Mouse (Mus musculus) urinary bladder, adult 2 months (tissue): ENCODE data around the gene Pde4d. TPM values are rescaled to one million over a fixed set of nuclear protein-coding genes. Genes with fewer than 3 reads are reported as not detected.

ENCODE experiments used
- DNase-seq: peaks from one replicate; pipeline ENCODE4 v3.0.0; 2022; ENCODE audit warnings: low spot score
- polyA plus RNA-seq: library from polyadenylated mRNA; depleted of rRNA; stranded (reverse); fragments of >200 nt; gene quantifications from 2 replicates; pipeline ENCODE4 v1.2.3, GENCODE M21; 2012

Pde4d gene
- polyA plus RNA-seq, 1 experiment: 21.4 TPM

DNA sequence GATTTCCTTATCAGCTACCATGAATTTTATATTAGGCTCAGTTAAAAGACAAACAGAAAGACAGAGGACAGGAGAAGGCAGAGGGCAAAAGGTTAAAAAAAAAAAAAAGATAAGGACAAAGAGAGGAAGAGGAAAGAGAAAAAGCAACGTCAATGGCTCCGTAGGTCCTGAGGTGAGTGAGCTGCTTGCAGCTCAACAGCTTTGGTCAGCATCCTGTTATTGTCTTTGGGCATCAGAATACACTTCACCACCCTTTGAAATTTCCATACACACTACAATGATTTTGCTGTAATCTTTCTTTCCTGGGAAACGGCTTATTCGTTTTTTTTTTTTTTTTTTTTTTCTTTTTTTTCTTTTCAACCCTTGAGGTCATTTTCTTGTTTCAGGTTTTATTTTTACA, 788.9 kb downstream of the Pde4d start:
- DNase-seq: no peak

DNA sequence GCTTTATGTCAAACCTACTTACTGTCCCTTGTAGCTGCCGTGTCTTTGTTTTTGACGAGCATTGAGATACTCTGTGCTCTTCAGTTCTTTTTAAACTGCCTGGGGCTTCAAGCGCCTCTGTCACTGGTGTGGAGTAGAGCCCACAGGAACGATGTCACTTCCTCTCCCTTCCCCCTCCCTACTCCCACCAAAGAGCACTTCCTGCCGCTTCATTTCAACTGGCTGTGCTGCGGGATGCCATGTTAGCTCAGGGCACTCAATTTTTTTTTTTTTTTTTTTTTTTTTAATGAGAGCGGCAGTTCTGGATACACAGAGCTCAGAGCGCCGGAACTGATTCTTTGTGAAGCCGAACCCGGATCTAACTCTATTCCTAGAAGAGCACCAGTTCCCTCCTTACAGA, 789.5 kb downstream of the Pde4d start:
- no peak for DNase-seq

DNA sequence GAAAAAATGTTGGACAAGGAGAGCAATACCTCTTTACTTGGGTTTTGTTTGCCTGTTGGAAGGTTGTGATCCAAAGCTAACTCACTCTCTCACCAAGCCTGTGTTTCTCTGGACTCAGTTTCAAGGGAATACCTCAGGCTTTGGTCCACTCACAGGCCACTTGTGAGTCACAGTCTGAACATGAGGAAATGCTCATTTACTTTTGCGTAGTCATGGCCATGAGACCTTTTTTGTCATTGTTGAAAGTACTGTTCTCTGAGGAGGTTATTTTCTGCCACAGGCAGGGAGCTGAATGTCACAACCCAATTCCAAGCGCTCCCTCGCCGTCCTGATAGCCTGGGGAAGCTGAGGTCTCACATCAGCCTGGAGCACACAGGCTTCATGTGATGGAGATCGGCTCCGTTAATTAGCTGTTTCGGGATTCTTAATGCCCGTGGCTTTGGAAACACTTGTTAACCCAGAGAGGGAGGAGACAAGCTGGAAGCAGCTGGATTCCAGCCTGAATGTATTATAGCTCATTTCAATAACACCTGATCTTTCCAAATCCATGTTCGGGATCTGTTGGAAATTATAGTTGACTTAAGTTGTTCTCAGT, 792.8 kb downstream of the Pde4d start:
- DNase-seq: no peak

DNA sequence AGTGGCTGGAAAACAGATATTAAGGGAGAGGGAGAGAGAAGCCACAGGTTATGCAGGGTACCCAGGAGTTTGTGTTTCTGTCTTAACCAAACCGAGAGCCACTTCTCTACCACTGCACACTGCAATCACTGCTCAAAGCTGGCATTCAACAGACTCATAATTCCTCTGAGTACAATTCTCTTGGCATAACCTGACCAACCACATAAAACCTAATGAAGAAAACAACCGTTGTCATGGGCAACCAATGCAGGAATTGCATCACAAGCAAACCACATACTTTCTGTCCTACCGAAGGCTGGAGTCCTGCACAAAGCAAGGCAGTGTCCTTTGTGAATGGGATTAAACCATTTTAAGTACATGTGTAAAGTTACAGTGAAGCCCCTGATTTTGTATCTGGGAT, 793.4 kb downstream of the Pde4d start:
- no peak for DNase-seq

DNA sequence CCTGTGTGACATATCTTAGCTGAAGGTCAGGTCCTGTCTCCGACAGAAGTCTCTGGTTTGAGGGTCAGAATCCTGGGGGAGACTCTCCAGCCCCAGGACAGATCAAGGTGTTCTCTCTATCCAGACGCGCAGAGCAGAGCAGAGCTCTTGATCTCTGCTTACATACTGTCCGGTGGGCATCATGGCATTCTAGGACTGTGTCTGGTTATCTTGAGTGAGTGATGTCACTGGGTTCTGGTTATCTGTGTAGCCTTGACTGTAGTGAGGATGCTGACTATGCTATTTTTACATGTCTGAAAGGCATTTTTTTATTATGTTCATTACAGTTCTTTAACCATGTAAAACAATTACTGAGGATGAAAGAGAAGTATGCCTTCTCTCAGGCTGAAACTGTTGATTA, 797.3 kb downstream of the Pde4d start:
- no peak for DNase-seq

DNA sequence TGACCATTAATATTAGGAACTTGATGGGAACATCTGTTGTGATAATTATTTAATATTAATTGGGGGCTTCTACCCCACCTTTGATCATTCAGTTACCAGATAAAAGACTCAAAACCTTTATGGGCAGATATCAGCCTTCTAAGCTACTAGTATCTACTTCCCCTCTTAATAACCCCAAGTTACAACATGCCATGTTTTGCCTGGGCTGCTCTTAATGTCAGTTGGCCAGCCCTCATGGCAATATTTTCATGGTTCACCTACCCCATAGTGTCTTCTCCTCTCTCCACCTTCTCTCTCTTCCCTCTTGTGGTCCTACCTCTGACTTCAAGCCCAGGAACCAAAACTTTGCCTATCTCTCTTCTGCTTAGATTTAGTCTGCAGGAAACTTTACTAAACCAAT, 799.6 kb downstream of the Pde4d start:
- no peak for DNase-seq

DNA sequence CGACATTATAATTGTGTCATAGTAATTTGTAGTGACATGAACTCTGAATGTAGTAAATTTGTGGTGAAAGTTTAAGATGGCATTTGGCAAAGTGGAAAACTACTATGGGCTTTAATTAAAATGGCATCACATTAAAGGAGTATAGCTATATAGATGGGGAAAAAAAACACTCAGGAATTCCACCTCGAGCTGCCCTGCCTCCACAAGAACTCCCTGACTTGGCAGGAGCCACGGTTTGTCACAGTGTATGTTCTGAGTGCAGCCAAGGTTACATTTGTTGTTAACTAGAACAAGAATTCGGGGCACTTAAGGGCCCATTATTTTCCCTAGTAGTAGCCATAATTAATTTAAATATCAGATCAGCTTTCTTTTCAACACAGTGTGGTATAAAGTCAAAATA, 805.9 kb downstream of the Pde4d start:
- DNase-seq: no peak

DNA sequence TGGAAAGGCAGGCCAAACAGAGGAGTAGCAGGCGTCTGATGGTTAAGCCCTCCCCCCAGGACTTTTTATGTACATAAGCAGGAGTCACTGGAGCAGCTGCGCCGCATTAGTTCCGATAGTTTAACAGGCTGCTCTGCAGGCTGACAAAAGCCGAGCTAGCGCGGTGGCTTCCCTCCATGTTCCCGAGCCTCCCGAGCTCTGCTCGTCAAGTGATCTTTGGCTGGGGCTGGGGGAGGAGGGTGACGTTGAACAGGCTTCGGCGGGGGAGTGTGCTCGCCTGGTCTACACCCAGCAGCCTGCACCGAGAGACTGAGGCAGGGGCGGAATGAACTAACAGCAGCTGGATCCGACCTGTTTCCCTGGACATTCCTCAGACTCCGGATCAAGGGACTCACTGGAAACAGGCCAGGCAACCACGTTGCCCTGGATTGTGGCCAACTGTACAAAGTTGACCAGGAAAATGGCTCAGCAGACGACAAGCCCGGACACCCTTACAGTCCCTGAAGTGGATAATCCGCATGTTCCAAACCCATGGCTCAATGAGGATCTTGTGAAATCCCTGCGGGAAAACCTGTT, 810.6 kb downstream of the Pde4d start:
- DNase-seq: peak; percentile 47

DNA sequence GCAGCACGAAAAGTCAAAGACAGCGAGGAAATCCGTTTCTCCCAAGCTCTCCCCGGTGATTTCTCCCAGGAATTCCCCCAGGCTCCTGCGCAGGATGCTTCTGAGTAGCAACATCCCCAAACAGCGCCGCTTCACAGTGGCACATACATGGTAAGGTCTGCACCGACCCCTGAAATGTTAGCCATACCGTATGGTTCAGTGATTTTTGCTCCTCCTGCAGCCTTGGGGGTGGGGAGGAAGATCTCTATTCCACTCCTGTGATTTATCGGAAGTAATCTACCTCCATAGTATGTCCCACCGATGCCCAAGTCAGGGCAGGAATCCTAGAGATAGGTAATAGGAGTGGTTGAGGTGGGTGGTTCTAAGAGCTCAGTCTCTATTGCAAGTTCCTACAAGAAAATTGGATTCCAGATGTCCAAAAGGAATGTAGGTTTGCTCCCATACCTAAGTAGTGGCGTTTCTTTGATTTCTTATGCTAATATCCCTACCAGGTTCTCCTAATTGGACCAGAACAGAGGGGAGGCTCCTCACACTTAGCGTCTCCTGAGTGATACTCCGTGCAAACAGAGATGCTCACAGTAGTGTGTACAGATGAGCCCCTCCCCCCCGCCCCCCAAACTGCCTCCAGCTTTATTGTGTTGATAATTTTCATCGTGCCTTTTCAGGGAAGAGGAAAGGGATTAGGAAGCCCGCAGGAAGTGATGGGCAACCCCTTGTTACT, 811.2 kb downstream of the Pde4d start:
- no peak for DNase-seq

DNA sequence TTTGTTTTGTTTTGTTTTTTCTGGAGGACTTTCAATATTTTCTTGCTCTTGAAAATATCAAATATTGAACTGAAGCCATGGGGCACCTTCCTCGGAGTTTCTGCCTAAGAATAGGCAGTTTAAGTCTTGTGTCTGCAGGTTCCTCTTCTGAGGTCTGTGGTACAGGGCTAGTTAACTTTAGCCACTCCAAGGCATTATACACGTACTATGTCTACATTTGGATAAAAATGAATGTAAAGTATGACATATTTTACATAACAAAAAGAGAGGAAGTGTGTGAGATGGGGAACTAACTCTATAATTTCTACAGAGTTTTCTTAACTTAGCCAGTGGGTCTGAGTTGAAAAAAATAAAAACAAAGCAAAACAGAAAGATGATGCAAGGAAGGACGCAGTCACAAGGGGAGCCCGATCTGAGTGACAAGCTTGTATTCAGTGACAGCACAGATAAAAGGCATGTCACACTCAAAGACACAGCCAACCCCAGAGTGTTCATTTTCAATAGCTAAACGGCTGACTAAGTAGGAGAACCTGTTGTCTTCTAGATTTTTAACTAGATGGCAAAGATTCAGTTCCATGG, 812.0 kb downstream of the Pde4d start:
- no peak for DNase-seq

DNA sequence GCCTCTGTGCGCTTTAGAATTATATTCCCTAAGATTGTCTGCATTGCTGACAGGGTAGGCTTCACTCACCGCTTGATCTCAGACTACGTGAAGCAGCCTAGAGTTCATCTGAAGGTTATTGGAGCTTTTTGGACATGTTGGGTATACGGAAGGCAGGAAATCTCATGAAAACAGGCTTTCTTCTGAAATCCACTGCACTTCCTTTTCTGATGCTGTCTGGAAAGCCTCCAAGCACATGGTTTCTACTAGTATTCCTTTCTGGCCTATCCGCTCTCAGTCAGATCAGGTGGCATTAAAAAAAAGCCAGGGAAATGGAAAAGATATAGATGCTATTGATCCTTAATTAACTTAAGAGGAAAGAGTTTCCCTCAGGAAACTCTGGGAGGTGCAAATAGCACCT, 812.8 kb downstream of the Pde4d start:
- no peak for DNase-seq

DNA sequence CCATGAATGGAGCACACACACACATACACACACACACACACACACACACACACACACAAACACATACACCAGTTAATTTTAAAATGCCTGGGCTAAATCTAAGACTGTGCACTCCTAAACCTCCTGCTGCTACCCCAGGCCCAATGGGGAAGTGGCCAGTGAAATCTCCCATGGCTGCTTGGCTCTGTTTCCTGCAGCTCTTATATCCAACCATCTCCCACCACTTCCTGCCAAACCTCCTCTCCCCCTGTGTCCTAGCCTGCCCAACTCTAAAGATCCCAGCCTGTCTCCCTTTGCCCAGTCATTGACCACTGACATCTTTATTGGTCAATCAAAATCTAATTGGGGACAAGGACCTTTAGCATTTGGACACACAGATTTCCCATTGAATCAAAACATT, 814.1 kb downstream of the Pde4d start:
- no peak for DNase-seq

DNA sequence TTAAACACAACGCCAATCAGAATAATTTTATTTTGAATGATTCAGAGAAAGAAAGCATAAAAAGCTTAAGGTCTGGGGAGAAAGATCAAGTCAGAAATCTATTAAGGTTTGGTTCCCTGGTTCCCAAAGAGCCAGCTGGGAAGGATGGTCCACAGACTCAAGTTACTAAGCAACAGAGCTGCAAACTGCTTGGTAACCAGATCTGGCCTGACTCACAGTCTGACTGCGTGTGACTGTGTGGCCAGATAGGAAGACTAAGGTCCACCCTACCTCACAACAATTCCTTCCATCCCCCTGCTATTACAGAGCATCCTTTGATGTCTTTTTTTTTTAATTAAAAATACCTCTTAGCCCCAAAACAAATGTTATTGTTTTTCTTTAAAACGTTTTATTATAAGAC, 818.5 kb downstream of the Pde4d start:
- no peak for DNase-seq

DNA sequence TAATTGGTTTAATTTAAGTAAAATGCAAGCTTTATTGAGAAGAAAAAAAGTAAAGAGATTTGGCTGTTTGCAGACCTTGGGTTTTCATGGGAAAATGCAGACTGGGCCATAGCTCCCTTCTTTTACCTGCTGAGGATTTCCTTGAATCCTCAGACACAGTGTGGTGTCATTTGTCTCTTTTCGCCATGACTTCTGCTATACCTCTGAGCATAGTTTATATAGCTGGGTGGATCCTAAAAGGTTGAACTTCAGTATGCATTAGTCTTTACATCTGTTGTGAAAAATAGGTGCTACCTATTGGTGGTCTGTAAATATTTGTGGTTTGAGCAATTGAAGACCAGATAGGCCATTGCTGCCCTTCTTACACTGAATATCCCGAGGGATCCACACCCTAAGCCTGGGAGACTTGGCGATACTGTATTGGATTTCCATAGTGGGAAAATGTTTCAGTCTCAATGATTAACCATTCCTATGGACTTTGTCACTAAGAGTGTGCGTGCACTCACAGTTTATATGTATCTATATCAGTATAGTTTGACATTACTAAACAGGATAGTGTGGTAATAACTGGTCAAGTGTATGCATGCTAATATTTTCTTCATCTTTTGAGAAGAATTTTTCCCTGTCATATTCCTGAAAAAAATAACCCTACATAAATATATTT, 819.0 kb downstream of the Pde4d start:
- no peak for DNase-seq

DNA sequence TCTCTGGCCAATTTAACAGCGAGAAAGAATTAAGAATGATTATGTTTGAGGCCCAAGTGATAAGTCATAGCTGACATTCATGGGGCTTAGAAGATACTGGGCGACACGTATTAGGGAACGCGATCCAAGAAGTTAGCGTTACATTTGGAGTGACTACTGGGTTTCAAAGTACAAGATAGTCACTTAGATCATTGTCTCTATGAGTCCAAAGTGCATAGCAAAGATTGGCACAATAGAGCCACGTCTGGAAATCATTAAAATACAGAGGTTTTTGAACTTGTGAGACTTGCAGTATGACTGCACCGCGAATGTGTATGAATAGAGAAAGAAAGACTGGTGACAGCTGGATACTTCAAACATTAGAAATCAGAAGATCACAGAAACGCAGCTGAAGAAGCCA, 825.1 kb downstream of the Pde4d start:
- no peak for DNase-seq

DNA sequence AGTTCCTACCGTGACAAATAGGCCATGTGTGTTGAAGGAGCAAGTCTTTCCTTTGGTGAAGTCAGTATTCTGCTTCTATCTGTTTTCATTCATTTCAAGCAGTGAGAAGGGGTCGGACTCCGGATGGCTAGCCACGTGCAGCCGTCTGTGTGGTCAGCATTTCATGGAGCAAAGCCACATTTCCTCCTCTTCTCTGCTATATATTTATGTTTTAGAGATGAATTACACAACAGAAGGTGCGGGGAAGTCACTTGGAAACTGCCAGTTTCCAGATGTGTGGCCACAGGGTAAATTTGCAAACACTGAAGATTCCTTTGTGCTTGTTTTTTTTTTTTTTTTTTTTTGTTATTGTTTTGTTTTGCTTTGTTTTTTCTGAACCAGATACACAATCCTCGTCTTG, 828.0 kb downstream of the Pde4d start:
- DNase-seq: no peak

DNA sequence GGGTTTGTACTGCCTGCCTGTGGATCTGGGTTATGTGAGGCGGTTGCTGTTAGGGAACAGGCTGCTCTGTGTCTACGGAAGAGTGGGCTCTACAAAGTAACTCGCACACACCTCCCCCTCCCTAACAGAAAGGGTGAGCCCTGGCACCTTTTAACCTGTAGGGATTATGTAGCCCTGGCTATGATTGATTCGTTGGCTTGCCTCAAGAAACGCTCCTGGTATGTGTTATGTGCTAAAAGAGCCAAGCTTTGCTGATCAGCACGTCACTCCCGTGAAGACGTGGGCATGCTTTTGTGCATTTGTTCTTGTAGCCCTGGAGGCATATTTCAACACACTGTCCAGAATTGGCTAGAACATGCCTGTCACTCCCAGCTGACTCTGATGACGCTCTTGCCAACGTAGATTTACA, 828.8 kb downstream of the Pde4d start:
- DNase-seq: no peak

DNA sequence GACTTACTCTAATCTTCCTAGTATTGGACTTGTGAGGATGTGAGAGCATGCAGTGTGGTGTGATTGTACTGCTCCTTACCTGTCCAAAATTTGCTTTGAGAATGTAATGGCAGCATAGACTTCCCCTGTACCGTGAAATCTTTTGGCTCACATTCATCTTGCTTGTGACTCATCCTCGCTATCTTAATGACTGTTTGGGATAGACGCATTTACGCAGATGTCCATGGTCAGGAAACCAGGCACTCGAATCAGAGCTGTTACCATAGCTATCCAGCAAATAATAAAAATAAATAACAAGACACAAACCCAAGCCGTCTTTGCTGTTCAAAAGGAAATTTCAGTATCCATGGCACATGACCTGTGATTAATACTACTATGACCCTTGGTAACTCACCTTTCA, 829.5 kb downstream of the Pde4d start:
- DNase-seq: no peak

DNA sequence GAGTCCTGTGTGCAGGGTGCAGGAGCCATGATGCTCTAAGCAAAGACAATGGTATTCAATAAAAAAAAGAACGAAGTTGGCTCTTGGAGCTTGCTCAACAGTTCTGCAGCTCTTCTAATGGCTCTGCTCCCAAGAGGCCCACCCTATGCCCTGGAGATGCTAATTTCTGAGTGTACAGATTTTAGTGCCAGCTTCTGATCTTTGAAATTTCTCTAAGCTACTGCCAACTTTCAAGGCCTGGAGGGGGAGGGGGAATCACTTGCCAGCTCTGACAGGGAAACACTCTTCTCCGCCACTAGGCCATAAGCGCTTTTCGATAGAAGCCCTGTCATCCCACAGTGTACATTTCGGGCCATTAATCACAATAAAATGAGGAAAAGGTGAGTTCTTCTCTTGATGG, 830.7 kb downstream of the Pde4d start:
- no peak for DNase-seq

DNA sequence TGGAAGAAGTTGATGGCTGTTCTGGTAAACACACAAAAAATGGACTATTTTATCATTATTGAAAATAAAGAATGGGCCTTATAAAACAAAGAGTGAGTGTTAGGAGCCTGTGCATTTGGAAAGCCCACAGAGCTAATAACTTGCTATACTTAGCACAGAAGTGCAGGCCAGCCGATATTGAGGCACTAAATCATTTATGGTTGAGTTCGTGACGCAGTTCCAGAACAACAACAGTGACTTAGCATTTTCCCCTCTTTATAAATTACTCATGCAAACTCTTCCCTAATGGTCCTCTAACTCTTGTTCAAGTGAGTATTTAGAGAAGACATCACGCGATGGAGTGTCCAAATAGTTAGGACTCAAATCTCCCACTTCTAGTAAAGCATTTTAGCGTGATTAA, 837.7 kb downstream of the Pde4d start:
- no peak for DNase-seq

DNA sequence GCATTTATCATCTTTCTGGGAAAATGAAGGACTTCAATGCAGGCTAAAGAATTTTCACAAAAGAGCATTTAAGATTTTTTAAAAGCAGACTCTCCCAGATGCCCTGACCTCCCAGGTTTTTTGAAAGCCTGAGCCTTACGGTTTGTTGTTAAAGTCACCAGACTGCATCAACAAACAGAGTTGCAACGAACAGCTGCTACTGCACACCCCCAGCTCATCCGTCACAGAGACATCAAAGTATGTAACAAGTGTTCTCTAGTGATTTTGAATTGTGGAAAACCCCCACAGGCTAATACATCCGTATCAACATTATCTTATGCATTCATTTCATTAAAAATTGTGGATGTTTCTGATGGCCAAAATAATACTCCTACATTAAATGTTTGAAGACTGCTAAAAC, 841.2 kb downstream of the Pde4d start:
- no peak for DNase-seq

DNA sequence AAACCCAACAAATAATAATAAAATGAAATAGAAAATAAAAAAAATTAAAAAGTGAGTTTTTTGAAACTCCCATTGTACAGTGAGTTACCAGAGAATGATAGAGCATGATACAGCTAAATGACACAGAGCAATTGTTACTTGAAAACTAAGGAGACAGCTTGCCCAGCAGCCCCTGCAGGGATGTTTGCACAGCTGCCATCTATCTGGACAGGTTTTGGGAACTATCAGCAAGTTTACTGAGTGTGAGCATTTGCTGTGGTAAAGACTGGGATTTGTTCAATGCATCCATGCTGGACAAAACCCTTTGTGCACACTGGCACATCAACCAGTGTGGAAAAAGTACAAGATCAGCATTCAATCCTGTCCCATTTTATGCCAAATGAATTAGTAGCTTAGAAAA, 843.3 kb downstream of the Pde4d start:
- no peak for DNase-seq
